ENCODE assay signal across 8 mouse cellular contexts in genomic region chr2:180024401-180025098, GRCm38 (mm10). TPM values are rescaled to one million over a fixed set of nuclear protein-coding genes. Genes with fewer than 3 reads are reported as not detected.
DNase-seq lines count a peak whose midpoint lies in the region; ATAC-seq lines count a peak whose summit lies in the region.

TSS of gene Lsm14b (plus strand) at chr2:180024987.

- DNase-seq in R1 (ENCODE audit: low read depth, low spot score), result peak; percentile 98
- DNase-seq in cerebellum, postnatal 25 days, result peak; percentile 100
- DNase-seq in frontal cortex, postnatal 36 days (ENCODE audit: low spot score in 2 of 2), result peak; percentile 98 to 99
- DNase-seq in left cerebral cortex, adult 11 months (ENCODE audit: low spot score), result peak; percentile 99
- peak; percentile 99 to 100 for DNase-seq in lung, postnatal 4 days
- peak; percentile 98 for DNase-seq in retina, postnatal 7 days (ENCODE audit: low read depth, low spot score)
- peak; percentile 99 for DNase-seq in urinary bladder, adult 2 months (ENCODE audit: low spot score)

- H3K9me3 ChIP-seq in hindbrain, embryonic 15.5 days, result no peaks in the 10 kb centered on the region

- H3K9ac ChIP-seq in hindbrain, embryonic 15.5 days, result peak within 1 kb of the TSS; percentile 96

- H3K4me2 ChIP-seq in hindbrain, embryonic 15.5 days, result peak within 1 kb of the TSS; percentile 90

- H3K27ac ChIP-seq in hindbrain, embryonic 15.5 days (replicated peaks), result peak within 1 kb of the TSS; percentile 96

- under 1% methylated on average over 57 of the region's 80 CpGs for WGBS in hindbrain, embryonic 15.5 days

- H3K4me1 ChIP-seq in hindbrain, embryonic 15.5 days (replicated peaks), result peaks cover 33% of the 10 kb centered on the region

- H3K36me3 ChIP-seq in hindbrain, embryonic 15.5 days, result peaks cover 17% of the 10 kb centered on the region

- H3K27me3 ChIP-seq in hindbrain, embryonic 15.5 days, result peaks cover 12% of the 10 kb centered on the region

- H3K4me3 ChIP-seq in hindbrain, embryonic 15.5 days, result peak within 1 kb of the TSS; percentile 85

- ATAC-seq in hindbrain, embryonic 15.5 days (ENCODE audit: low FRiP score, low read depth), result peak; percentile 95

RNA-seq across cellular contexts. Expression of gene Lsm14b, which starts in this region (rescaled TPM):
- polyA plus RNA-seq in hindbrain, embryonic 15.5 days (2015; fragmentation: Nextera tagmentation; extraction: Ambion mirVana), result 18.8 and 20.5 TPM in 2 replicates
- polyA plus RNA-seq in urinary bladder, adult 2 months (2012; rRNA removed), result 48.7 and 51.4 TPM in 2 replicates

Comparison
In these comparisons a context has a peak if more than half of its experiments do, and no peak if none do; other contexts are left out.
1. Peak in every context shown above with its lines: DNase-seq, ATAC-seq, H3K4me3 ChIP-seq and H3K27ac ChIP-seq.